ENCODE assay signal across 8 mouse cellular contexts in the genomic region with DNA sequence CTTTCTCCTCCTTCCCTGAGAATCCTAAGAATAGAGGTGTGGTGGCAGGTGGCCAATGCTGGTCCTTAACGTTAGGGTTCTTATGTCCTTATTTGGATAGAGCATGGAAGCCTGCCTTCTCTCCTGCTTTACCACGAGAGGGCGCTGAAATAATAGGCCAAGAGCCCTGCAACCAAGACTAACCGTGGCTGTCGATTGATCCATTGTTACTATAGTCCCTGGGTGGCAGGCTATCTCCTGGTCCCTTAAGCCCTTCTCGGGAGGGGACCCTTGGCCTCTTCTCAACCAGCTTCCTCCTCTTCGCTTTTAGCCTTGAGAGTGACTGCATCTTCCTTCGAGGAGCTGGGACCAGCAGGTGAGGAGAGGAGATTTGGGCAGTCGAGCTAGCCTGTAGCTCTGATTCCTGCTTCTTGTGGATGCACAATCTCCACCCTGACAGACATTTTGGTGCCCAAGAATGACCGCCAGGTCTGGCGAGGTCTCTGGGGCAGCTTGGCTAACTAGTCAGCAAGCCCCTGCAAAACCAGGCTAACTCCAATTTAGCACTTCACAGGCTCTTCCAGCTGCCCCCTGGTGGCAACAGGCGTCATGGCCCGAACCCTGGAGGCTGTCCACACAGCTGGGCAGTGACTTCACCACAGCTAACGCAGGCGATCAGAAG. TPM values are rescaled to one million over a fixed set of nuclear protein-coding genes. Genes with fewer than 3 reads are reported as not detected.
DNase-seq lines count a peak whose midpoint lies in the region; ATAC-seq lines count a peak whose summit lies in the region.

No protein-coding gene starts in this region.

- WGBS in heart, embryonic 14.5 days: 5% methylated on average over 15 of the region's 15 CpGs
- 5% methylated on average over 15 of the region's 15 CpGs for WGBS in liver, embryonic 11.5 days

- DNase-seq in CD8-positive naive resting alpha-beta T cell, adult 2 months (ENCODE audit: low read depth in 2 of 2, low spot score in 2 of 2): peak; percentile 44 to 52
- DNase-seq in c-Kit-negative CD71-positive TER-119-positive erythroid progenitor cells, embryonic 14.5 days (ENCODE audit: low read depth, low spot score): peak; percentile 11
- DNase-seq in fibroblast of lung, adult 2 months (ENCODE audit: low read depth): peak; percentile 40
- DNase-seq in kidney, postnatal 10 days: peak; percentile 87
- DNase-seq in liver, embryonic 11.5 days (ENCODE audit: low spot score): peak; percentile 66
- DNase-seq in naive thymus-derived CD4-positive, alpha-beta T cell, adult 2 months (ENCODE audit: low read depth): peak; percentile 77
- peak; percentile 77 for DNase-seq in splenic B cell, adult 2 months (ENCODE audit: low read depth, low spot score)

- H3K9ac ChIP-seq in heart, embryonic 14.5 days (ENCODE audit: low read length): 0 out of 2 replicates have a peak overlapping the region, but pooled peaks have one; percentile 8
- no peak overlapping the region for H3K9ac ChIP-seq in liver, embryonic 11.5 days (ENCODE audit: low read depth, low read length)

- no peak overlapping the region for H3K27ac ChIP-seq in heart, embryonic 14.5 days (replicated peaks in 1 of 2; ENCODE audit: control insufficient read depth in 1 of 2, insufficient read depth in 1 of 2, low read depth in 2 of 2, low read length in 2 of 2)
- no peak overlapping the region for H3K27ac ChIP-seq in liver, embryonic 11.5 days (ENCODE audit: low read depth, low read length)

- peaks cover 4% of the 10 kb centered on the region; the same call in 1 of the 2 replicates for H3K27me3 ChIP-seq in heart, embryonic 14.5 days (ENCODE audit: control insufficient read depth, insufficient read depth, low read length)
- no peaks in the 10 kb centered on the region for H3K27me3 ChIP-seq in liver, embryonic 11.5 days (replicated peaks; ENCODE audit: control insufficient read depth, insufficient read depth, low read length)
- H3K27me3 ChIP-seq in splenic B cell, adult 2 months (ENCODE audit: control insufficient read depth, insufficient read depth, low read length, poor library complexity, severe bottlenecking): no peaks in the 10 kb centered on the region

- no peaks in the 10 kb centered on the region for H3K9me3 ChIP-seq in heart, embryonic 14.5 days (ENCODE audit: control insufficient read depth, low read length)
- no peaks in the 10 kb centered on the region for H3K9me3 ChIP-seq in liver, embryonic 11.5 days (ENCODE audit: control insufficient read depth, low read length)

- peak overlapping the region; percentile 65 for H3K4me2 ChIP-seq in heart, embryonic 14.5 days (ENCODE audit: low read length)
- H3K4me2 ChIP-seq in liver, embryonic 11.5 days: peak overlapping the region; percentile 60

- H3K4me3 ChIP-seq in heart, embryonic 14.5 days (ENCODE audit: control insufficient read depth in 1 of 2, insufficient read depth in 1 of 2, low read depth in 1 of 2, low read length in 2 of 2): peak overlapping the region; percentile 5 to 18; a peak in 3 of 4 replicates
- no peak overlapping the region for H3K4me3 ChIP-seq in liver, embryonic 11.5 days (ENCODE audit: low read depth, low read length)

- H3K4me1 ChIP-seq in heart, embryonic 14.5 days (ENCODE audit: control insufficient read depth in 2 of 2, insufficient read depth in 2 of 2, low read length in 2 of 2): peaks cover 0 to 3% of the 10 kb centered on the region in 2 experiments; a peak in 2 of 4 replicates
- no peaks in the 10 kb centered on the region for H3K4me1 ChIP-seq in liver, embryonic 11.5 days (replicated peaks; ENCODE audit: control insufficient read depth, insufficient read depth, low read length)

- no peaks in the 10 kb centered on the region for H3K36me3 ChIP-seq in heart, embryonic 14.5 days (ENCODE audit: control insufficient read depth, insufficient read depth, low read length)
- no peaks in the 10 kb centered on the region for H3K36me3 ChIP-seq in liver, embryonic 11.5 days (ENCODE audit: control insufficient read depth, insufficient read depth, low read length)
- H3K36me3 ChIP-seq in splenic B cell, adult 2 months (ENCODE audit: control insufficient read depth, insufficient read depth, low read length, poor library complexity, severe bottlenecking): peaks cover 4% of the 10 kb centered on the region; the same call in 1 of the 2 replicates

- ATAC-seq in heart, embryonic 14.5 days (ENCODE audit: insufficient number of reproducible peaks, insufficient read depth, low FRiP score, low read depth): 0 out of 2 replicates have a peak, but pooled peaks have one; percentile 36
- ATAC-seq in liver, embryonic 11.5 days (replicated peaks; ENCODE audit: low FRiP score): peak; percentile 67

RNA-seq across cellular contexts. Expression of gene Cpne2, which starts 40.6 kb away (rescaled TPM):
- 6.7 and 6.8 TPM in 2 replicates for polyA plus RNA-seq in heart, embryonic 14.5 days (2014; fragmentation: Nextera tagmentation; extraction: Ambion mirVana)
- 7.8 and 8.4 TPM in 2 replicates for polyA plus RNA-seq in liver, embryonic 11.5 days (2014; fragmentation: Nextera tagmentation; extraction: Ambion mirVana)

RNA-seq across cellular contexts. Expression of gene Nlrc5, which starts 58.0 kb away (rescaled TPM):
- 0.19 and 0.35 TPM in 2 replicates for polyA plus RNA-seq in heart, embryonic 14.5 days (2014; fragmentation: Nextera tagmentation; extraction: Ambion mirVana)
- not detected in 2 replicates for polyA plus RNA-seq in liver, embryonic 11.5 days (2014; fragmentation: Nextera tagmentation; extraction: Ambion mirVana)

Comparison
In these comparisons a context has a peak if more than half of its experiments do, and no peak if none do; other contexts are left out.
1. DNase-seq: peak in every context shown above with its lines; median percentile 87 in kidney, postnatal 10 days; 77 in naive thymus-derived CD4-positive, alpha-beta T cell, adult 2 months; 77 in splenic B cell, adult 2 months; 66 in liver, embryonic 11.5 days; 48 in CD8-positive naive resting alpha-beta T cell, adult 2 months; 40 in fibroblast of lung, adult 2 months; 11 in c-Kit-negative CD71-positive TER-119-positive erythroid progenitor cells, embryonic 14.5 days.